Comparison of ENCODE assay signal across 9 mouse cellular contexts in genomic region chrX:57919886-57920285, GRCm38 (mm10).
DNase-seq lines count a peak whose midpoint lies in the region; ATAC-seq and TF ChIP-seq lines count a peak whose summit lies in the region.
"Had no signal": no experiment of that assay in that cellular context is flagged by ENCODE, and none has a peak within 500 bp of the region (broad histone marks: within the 10 kb centered on the region; RNA-seq: fewer than 3 reads in every experiment).

No protein-coding gene starts in this region.

- no peak for ATAC-seq in forebrain, embryonic 14.5 days
- no peak for ATAC-seq in limb, embryonic 12.5 days (ENCODE audit: insufficient number of reproducible peaks, insufficient read depth, low FRiP score, low TSS enrichment, low read depth)

- peaks cover 9% of the 10 kb centered on the region; the same call in 1 of the 2 replicates for H3K27me3 ChIP-seq in forebrain, embryonic 14.5 days (replicated peaks; ENCODE audit: control insufficient read depth, insufficient read depth, low read length)
- peaks cover 57% of the 10 kb centered on the region for H3K27me3 ChIP-seq in limb, embryonic 12.5 days

- no peak overlapping the region for H3K27ac ChIP-seq in layer of hippocampus, adult 2 months
- H3K27ac ChIP-seq in forebrain, embryonic 14.5 days (ENCODE audit: low read depth, low read length): 0 out of 2 replicates have a peak overlapping the region, but pooled peaks have one; percentile 24
- H3K27ac ChIP-seq in limb, embryonic 12.5 days: no peak overlapping the region

- H3K4me1 ChIP-seq in forebrain, embryonic 14.5 days (ENCODE audit: control insufficient read depth, insufficient read depth, low read length): no peaks in the 10 kb centered on the region
- no peaks in the 10 kb centered on the region; the same call in 1 of the 2 replicates for H3K4me1 ChIP-seq in limb, embryonic 12.5 days (replicated peaks)

- WGBS in forebrain, embryonic 14.5 days: 33% methylated on average over 17 of the region's 17 CpGs
- WGBS in limb, embryonic 12.5 days: 23% methylated on average over 17 of the region's 17 CpGs

- no peaks in the 10 kb centered on the region for H3K9me3 ChIP-seq in forebrain, embryonic 14.5 days (replicated peaks; ENCODE audit: control insufficient read depth, low read length)
- no peaks in the 10 kb centered on the region for H3K9me3 ChIP-seq in limb, embryonic 12.5 days

- H3K36me3 ChIP-seq in forebrain, embryonic 14.5 days (ENCODE audit: control insufficient read depth, insufficient read depth, low read length): no peaks in the 10 kb centered on the region
- no peaks in the 10 kb centered on the region for H3K36me3 ChIP-seq in limb, embryonic 12.5 days

- peak overlapping the region; percentile 20; the same call in 1 of the 2 replicates for H3K4me3 ChIP-seq in layer of hippocampus, adult 2 months
- 0 out of 2 replicates have a peak overlapping the region, but pooled peaks have one; percentile 4 for H3K4me3 ChIP-seq in forebrain, embryonic 14.5 days (ENCODE audit: low read depth, low read length)
- H3K4me3 ChIP-seq in limb, embryonic 12.5 days (replicated peaks): peak overlapping the region; percentile 21

- H3K4me2 ChIP-seq in forebrain, embryonic 14.5 days (ENCODE audit: low read length): peak overlapping the region; percentile 29
- H3K4me2 ChIP-seq in limb, embryonic 12.5 days: peak overlapping the region; percentile 46

- no peak for DNase-seq in layer of hippocampus, adult 2 months (ENCODE audit: low spot score in 2 of 2)
- DNase-seq in layer of hippocampus, adult 11-12 months (ENCODE audit: low spot score): no peak
- DNase-seq in forebrain, embryonic 14.5 days (ENCODE audit: low spot score): peak; percentile 40
- DNase-seq in retina, embryonic 14.5 days (ENCODE audit: low spot score): peak; percentile 18
- no peak for DNase-seq in spleen, adult 18-20 months
- DNase-seq in thymus, postnatal 25 days: no peak
- no peak for DNase-seq in ovary, postnatal 14 days (ENCODE audit: low spot score)
- DNase-seq: right cerebral cortex, postnatal 4 days had no signal

- no peak for TF ChIP-seq CTCF in layer of hippocampus, adult 2 months (conservative IDR thresholded peaks at IDR 0.05)

- no peak overlapping the region for H3K9ac ChIP-seq in forebrain, embryonic 14.5 days (ENCODE audit: low read length)
- H3K9ac ChIP-seq in limb, embryonic 12.5 days (replicated peaks): no peak overlapping the region

Comparison
In these comparisons a context has a peak if more than half of its experiments do, and no peak if none do; other contexts are left out.
1. DNase-seq: peak in forebrain, embryonic 14.5 days (single experiment) and retina, embryonic 14.5 days (single experiment); none in layer of hippocampus, adult 2 months (0 of 2), layer of hippocampus, adult 11-12 months (single experiment), spleen, adult 18-20 months (0 of 2), thymus, postnatal 25 days (single experiment) and ovary, postnatal 14 days (single experiment).
2. Peak in every context shown above with its lines, with median percentiles within 50 percentile points of each other: H3K4me3 ChIP-seq.